10 mouse cellular contexts compared by ENCODE assay signal in genomic region chr5:143637832-143638420, GRCm38 (mm10). TPM values are rescaled to one million over a fixed set of nuclear protein-coding genes. Genes with fewer than 3 reads are reported as not detected.
DNase-seq lines count a peak whose midpoint lies in the region; ATAC-seq and TF ChIP-seq lines count a peak whose summit lies in the region.
"Had no signal": no experiment of that assay in that cellular context is flagged by ENCODE, and none has a peak within 500 bp of the region (broad histone marks: within the 10 kb centered on the region; RNA-seq: fewer than 3 reads in every experiment).

No protein-coding gene starts in this region.

- H3K27me3 ChIP-seq in heart, embryonic 16.5 days (ENCODE audit: control insufficient read depth, insufficient read depth, low read length), result no peaks in the 10 kb centered on the region
- H3K27me3 ChIP-seq in lung, postnatal 0 days (replicated peaks; ENCODE audit: insufficient read depth, low read length), result no peaks in the 10 kb centered on the region
- no peaks in the 10 kb centered on the region for H3K27me3 ChIP-seq in limb, embryonic 10.5 days (ENCODE audit: low read depth, poor library complexity, severe bottlenecking)

- intact Hi-C loops in heart, postnatal 10 days (cut with DNase I), result no loop called here

- H3K4me3 ChIP-seq in heart, embryonic 16.5 days (ENCODE audit: low read length), result no peak overlapping the region
- no peak overlapping the region for H3K4me3 ChIP-seq in lung, postnatal 0 days (ENCODE audit: low read depth, low read length)
- no peak overlapping the region for H3K4me3 ChIP-seq in limb, embryonic 10.5 days

- TF ChIP-seq CTCF in lung, postnatal 0 days (IDR thresholded peaks at IDR 0.05), result no peak

- H3K4me2 ChIP-seq in heart, embryonic 16.5 days (ENCODE audit: low read depth, low read length), result peak overlapping the region; percentile 39
- no peak overlapping the region for H3K4me2 ChIP-seq in lung, postnatal 0 days (replicated peaks; ENCODE audit: low read depth, low read length)
- H3K4me2 ChIP-seq: lung, embryonic 14.5 days had no signal

- peak overlapping the region; percentile 81 for H3K27ac ChIP-seq in heart, embryonic 16.5 days (ENCODE audit: low read length)
- H3K27ac ChIP-seq in lung, postnatal 0 days (ENCODE audit: low read length), result peak overlapping the region; percentile 52
- H3K27ac ChIP-seq in limb, embryonic 10.5 days, result peak overlapping the region; percentile 84

- WGBS in heart, embryonic 16.5 days, result 52% methylated on average over 11 of the region's 11 CpGs
- WGBS in lung, postnatal 0 days, result 49% methylated on average over 11 of the region's 11 CpGs
- WGBS in limb, embryonic 10.5 days, result 81% methylated on average over 11 of the region's 11 CpGs

- no peak for DNase-seq in heart, postnatal 10 days
- DNase-seq in lung, postnatal 0 days (ENCODE audit: low spot score), result peak; percentile 65
- no peak for DNase-seq in lung, postnatal 36 days
- no peak for DNase-seq in limb, embryonic 10.5 days (ENCODE audit: low spot score)
- no peak for DNase-seq in thymus, postnatal 4 days
- DNase-seq: adrenal gland, adult 2 months; cerebellum, adult 9-11 months; lung, embryonic 14.5 days had no signal

- 0 out of 2 replicates have a peak overlapping the region, but pooled peaks have one; percentile 9 for H3K9ac ChIP-seq in heart, embryonic 16.5 days (ENCODE audit: low read length)
- no peak overlapping the region for H3K9ac ChIP-seq in lung, postnatal 0 days (replicated peaks; ENCODE audit: low read depth)
- H3K9ac ChIP-seq: lung, embryonic 14.5 days had no signal

- H3K4me1 ChIP-seq in heart, embryonic 16.5 days (ENCODE audit: control insufficient read depth, insufficient read depth, low read length), result peaks cover 80% of the 10 kb centered on the region
- H3K4me1 ChIP-seq in lung, postnatal 0 days (ENCODE audit: insufficient read depth, low read depth, low read length), result peaks cover 30% of the 10 kb centered on the region
- H3K4me1 ChIP-seq in limb, embryonic 10.5 days, result peaks cover 99% of the 10 kb centered on the region

- no peaks in the 10 kb centered on the region for H3K36me3 ChIP-seq in heart, embryonic 16.5 days (ENCODE audit: control insufficient read depth, insufficient read depth)
- no peaks in the 10 kb centered on the region for H3K36me3 ChIP-seq in lung, postnatal 0 days (ENCODE audit: insufficient read depth, low read length)
- H3K36me3 ChIP-seq in limb, embryonic 10.5 days, result no peaks in the 10 kb centered on the region

- TF ChIP-seq EP300 in lung, postnatal 0 days (IDR thresholded peaks at IDR 0.05), result peak; percentile 72

- ATAC-seq in heart, embryonic 16.5 days (replicated peaks; ENCODE audit: extremely low read depth, insufficient read depth, low FRiP score), result peak; percentile 21; the same call in 1 of the 2 replicates
- peak; percentile 29; the same call in 1 of the 2 replicates for ATAC-seq in lung, postnatal 0 days
- no peak for ATAC-seq in erythroid progenitor cell, adult 5-6 weeks (replicated peaks; ENCODE audit: low FRiP score, poor library complexity, severe bottlenecking)

- H3K9me3 ChIP-seq in heart, embryonic 16.5 days (replicated peaks; ENCODE audit: control insufficient read depth, low read length), result no peaks in the 10 kb centered on the region
- H3K9me3 ChIP-seq in lung, postnatal 0 days (ENCODE audit: low read length), result no peaks in the 10 kb centered on the region
- H3K9me3 ChIP-seq in limb, embryonic 10.5 days (replicated peaks), result no peaks in the 10 kb centered on the region

RNA-seq across cellular contexts. Expression of gene Cyth3, which starts 15.7 kb away (rescaled TPM):
- polyA plus RNA-seq in heart, embryonic 16.5 days (2015; fragmentation: Nextera tagmentation; extraction: Ambion mirVana), result 59.2 and 59.4 TPM in 2 replicates
- 100 to 1,000 TPM in 1 of 2 experiments, 10 to 100 TPM in 1; 87.2 to 125 TPM for total RNA-seq in heart, postnatal 10 days (2021)
- polyA plus RNA-seq in lung, postnatal 0 days (2015; fragmentation: Nextera tagmentation; extraction: Ambion mirVana), result 87.3 and 96.6 TPM in 2 replicates
- polyA plus RNA-seq in limb, embryonic 10.5 days (2016; fragmentation: Nextera tagmentation; extraction: Ambion mirVana), result 47.5 and 59.2 TPM in 2 replicates
- 42.2 and 63.7 TPM in 2 replicates for total RNA-seq in erythroid progenitor cell, adult 5-6 weeks (2015; ENCODE audit: low replicate concordance)
- 53.3 and 72.6 TPM in 2 replicates for total RNA-seq in erythroid progenitor cell, adult 5-6 weeks (2017; ENCODE audit: low replicate concordance)
